Mouse (Mus musculus): ENCODE measurements around the gene Tmem189. TPM values are rescaled to one million over a fixed set of nuclear protein-coding genes. Genes with fewer than 3 reads are reported as not detected.

Tmem189 gene
- polyA plus RNA-seq, 1 experiment from 2014 or later, result 53.8 TPM

- no peaks in the 10 kb centered on the region for H3K36me3 ChIP-seq
- DNase-seq (ENCODE audit: low spot score), result no peak
- no peak overlapping the region for H3K4me3 ChIP-seq
- no peaks in the 10 kb centered on the region for H3K9me3 ChIP-seq
- WGBS, result 60% methylated on average over 6 of the region's 6 CpGs
- peaks cover 9% of the 10 kb centered on the region; the same call in 1 of the 2 replicates for H3K27me3 ChIP-seq (ENCODE audit: insufficient read depth, poor library complexity, severe bottlenecking)
- H3K27ac ChIP-seq, result peak overlapping the region; percentile 42; the same call in 1 of the 2 replicates
- peaks cover 19% of the 10 kb centered on the region for H3K4me1 ChIP-seq
Measured at GRCm38 (mm10) chr2:167715008-167715407, 25.4 kb upstream of the Tmem189 start.

- DNase-seq (ENCODE audit: low spot score), result no peak
- no peaks in the 10 kb centered on the region for H3K36me3 ChIP-seq
- no peak overlapping the region for H3K4me3 ChIP-seq
- no peaks in the 10 kb centered on the region for H3K9me3 ChIP-seq
- peaks cover 19% of the 10 kb centered on the region for H3K4me1 ChIP-seq
- H3K27me3 ChIP-seq (ENCODE audit: insufficient read depth, poor library complexity, severe bottlenecking), result 0 out of 2 replicates have a peak, but pooled peaks cover 7% of the 10 kb centered on the region
- WGBS, result 87% methylated on average over 6 of the region's 6 CpGs
- H3K27ac ChIP-seq, result peak overlapping the region; percentile 52; the same call in 1 of the 2 replicates
Measured at GRCm38 (mm10) chr2:167714298-167714697, 24.7 kb upstream of the Tmem189 start.

- H3K27ac ChIP-seq, result peak overlapping the region; percentile 56
- 62% methylated on average over 15 of the region's 23 CpGs for WGBS
Measured at GRCm38 (mm10) chr2:167712872-167713821, 23.5 kb upstream of the Tmem189 start.

GRCm38 (mm10) chr2:167710574-167710973 is 21.0 kb upstream of the Tmem189 start:
- Histone ChIP-seq H3K27ac (no peak overlapping the region), H3K27me3 (ENCODE audit: insufficient read depth, poor library complexity, severe bottlenecking) (peaks cover 26% of the 10 kb centered on the region), H3K4me3 (no peak overlapping the region), H3K4me1 (peaks cover 39% of the 10 kb centered on the region), H3K9me3 (no peaks in the 10 kb centered on the region), H3K36me3 (no peaks in the 10 kb centered on the region)
- WGBS, result 68% methylated on average over 6 of the region's 6 CpGs
- no peak for DNase-seq (ENCODE audit: low spot score)

More at GRCm38 (mm10) chr2:167712872-167713821, 23.5 kb upstream of the Tmem189 start:
- no peaks in the 10 kb centered on the region for H3K9me3 ChIP-seq
- H3K4me1 ChIP-seq, result peaks cover 29% of the 10 kb centered on the region
- DNase-seq (ENCODE audit: low spot score), result no peak
- H3K36me3 ChIP-seq, result no peaks in the 10 kb centered on the region
- 0 out of 2 replicates have a peak overlapping the region, but pooled peaks have one; percentile 6 for H3K4me3 ChIP-seq
- peaks cover 19% of the 10 kb centered on the region; the same call in 1 of the 2 replicates for H3K27me3 ChIP-seq (ENCODE audit: insufficient read depth, poor library complexity, severe bottlenecking)

GRCm38 (mm10) chr2:167709969-167710368 is 20.3 kb upstream of the Tmem189 start:
- Histone ChIP-seq H3K9me3 (no peaks in the 10 kb centered on the region), H3K27me3 (ENCODE audit: insufficient read depth, poor library complexity, severe bottlenecking) (peaks cover 31% of the 10 kb centered on the region), H3K27ac (no peak overlapping the region), H3K36me3 (no peaks in the 10 kb centered on the region), H3K4me3 (no peak overlapping the region), H3K4me1 (peaks cover 38% of the 10 kb centered on the region)
- no peak for DNase-seq (ENCODE audit: low spot score)
- 65% methylated on average over 6 of the region's 6 CpGs for WGBS

- Histone ChIP-seq H3K9me3 (no peaks in the 10 kb centered on the region), H3K4me3 (no peak overlapping the region), H3K4me1 (peaks cover 42% of the 10 kb centered on the region), H3K36me3 (no peaks in the 10 kb centered on the region), H3K27ac (no peak overlapping the region), H3K27me3 (ENCODE audit: insufficient read depth, poor library complexity, severe bottlenecking) (peaks cover 39% of the 10 kb centered on the region)
- WGBS, result 57% methylated on average over 15 of the region's 15 CpGs
- DNase-seq (ENCODE audit: low spot score), result no peak
Measured at GRCm38 (mm10) chr2:167708373-167708772, 18.8 kb upstream of the Tmem189 start.

- Histone ChIP-seq H3K4me3 (no peak overlapping the region), H3K36me3 (no peaks in the 10 kb centered on the region), H3K9me3 (no peaks in the 10 kb centered on the region), H3K27ac (peak overlapping the region; percentile 52), H3K27me3 (ENCODE audit: insufficient read depth, poor library complexity, severe bottlenecking) (peaks cover 39% of the 10 kb centered on the region), H3K4me1 (peaks cover 35% of the 10 kb centered on the region)
- 74% methylated on average over 11 of the region's 11 CpGs for WGBS
- DNase-seq (ENCODE audit: low spot score), result no peak
Measured at GRCm38 (mm10) chr2:167706183-167706939, 16.7 kb upstream of the Tmem189 start.

- DNase-seq (ENCODE audit: low spot score), result no peak
- Histone ChIP-seq H3K4me1 (peaks cover 35% of the 10 kb centered on the region), H3K9me3 (no peaks in the 10 kb centered on the region), H3K27ac (0 out of 2 replicates have a peak overlapping the region, but pooled peaks have one; percentile 22), H3K27me3 (ENCODE audit: insufficient read depth, poor library complexity, severe bottlenecking) (peaks cover 33% of the 10 kb centered on the region), H3K4me3 (no peak overlapping the region), H3K36me3 (no peaks in the 10 kb centered on the region)
- 78% methylated on average over 4 of the region's 4 CpGs for WGBS
Measured at GRCm38 (mm10) chr2:167704409-167704808, 14.8 kb upstream of the Tmem189 start.

GRCm38 (mm10) chr2:167702126-167702525 is 12.5 kb upstream of the Tmem189 start:
- Histone ChIP-seq H3K4me3 (no peak overlapping the region), H3K27ac (peak overlapping the region; percentile 2; the same call in 1 of the 2 replicates), H3K36me3 (no peaks in the 10 kb centered on the region), H3K9me3 (no peaks in the 10 kb centered on the region), H3K4me1 (peaks cover 32% of the 10 kb centered on the region), H3K27me3 (ENCODE audit: insufficient read depth, poor library complexity, severe bottlenecking) (peaks cover 20% of the 10 kb centered on the region)
- 74% methylated on average over 6 of the region's 6 CpGs for WGBS
- no peak for DNase-seq (ENCODE audit: low spot score)

GRCm38 (mm10) chr2:167701472-167701871 is 11.8 kb upstream of the Tmem189 start:
- H3K9me3 ChIP-seq, result no peaks in the 10 kb centered on the region
- 75% methylated on average over 5 of the region's 5 CpGs for WGBS

GRCm38 (mm10) chr2:167700018-167700417 is 10.4 kb upstream of the Tmem189 start:
- H3K4me1 ChIP-seq, result peaks cover 24% of the 10 kb centered on the region
- H3K27ac ChIP-seq, result no peak overlapping the region
- 69% methylated on average over 5 of the region's 5 CpGs for WGBS
- DNase-seq (ENCODE audit: low spot score), result no peak
- no peak overlapping the region for H3K4me3 ChIP-seq
- peaks cover 8% of the 10 kb centered on the region for H3K27me3 ChIP-seq (ENCODE audit: insufficient read depth, poor library complexity, severe bottlenecking)
- no peaks in the 10 kb centered on the region for H3K36me3 ChIP-seq
- H3K9me3 ChIP-seq, result no peaks in the 10 kb centered on the region

More at GRCm38 (mm10) chr2:167701472-167701871, 11.8 kb upstream of the Tmem189 start:
- no peak overlapping the region for H3K4me3 ChIP-seq
- no peak for DNase-seq (ENCODE audit: low spot score)
- H3K27ac ChIP-seq, result peak overlapping the region; percentile 2; the same call in 1 of the 2 replicates
- H3K27me3 ChIP-seq (ENCODE audit: insufficient read depth, poor library complexity, severe bottlenecking), result peaks cover 18% of the 10 kb centered on the region
- peaks cover 31% of the 10 kb centered on the region for H3K4me1 ChIP-seq
- H3K36me3 ChIP-seq, result no peaks in the 10 kb centered on the region

- Histone ChIP-seq H3K4me1 (peaks cover 21% of the 10 kb centered on the region), H3K36me3 (no peaks in the 10 kb centered on the region), H3K9me3 (no peaks in the 10 kb centered on the region), H3K4me3 (peak overlapping the region; percentile 3; the same call in 1 of the 2 replicates), H3K27me3 (ENCODE audit: insufficient read depth, poor library complexity, severe bottlenecking) (peaks cover 3% of the 10 kb centered on the region), H3K27ac (peak overlapping the region; percentile 32; the same call in 1 of the 2 replicates)
- WGBS, result 30% methylated on average over 5 of the region's 5 CpGs
- DNase-seq (ENCODE audit: low spot score), result no peak
Measured at GRCm38 (mm10) chr2:167697902-167698301, 8.3 kb upstream of the Tmem189 start.
